Mouse (Mus musculus) E14TG2a.4 (cell line): Measurements from ENCODE around the gene Rab5c.

ENCODE experiments used
- CTCF ChIP-seq: conservative IDR thresholded peaks from 2 replicates; pipeline ENCODE4 v1.5.1; 2014; ENCODE audit warnings: low read length
- POU5F1 ChIP-seq: IDR thresholded peaks from 2 replicates; pipeline ENCODE4 v1.6.1; 2014; ENCODE audit warnings: low read length, borderline replicate concordance

GRCm38 (mm10) chr11:100746546-100746945 lies 8.5 kb upstream of the Rab5c start:
- TF ChIP-seq CTCF: no peak
- TF ChIP-seq POU5F1: no peak
